Mouse (Mus musculus) CD4-positive, CD25-positive, alpha-beta regulatory T cell, adult 4 months (primary cell): ENCODE data around the gene Mettl9. TPM values are rescaled to one million over a fixed set of nuclear protein-coding genes. Genes with fewer than 3 reads are reported as not detected.
"Not testable (repeated sequence)": the region's sequence is repeated elsewhere in the genome, so short reads cannot be mapped to it uniquely, and the experiment has no call there.

Experiments
- ATAC-seq: one replicate; pipeline ENCODE4 v1.8.0; 2017
- polyA plus RNA-seq, 2 experiments: library from polyadenylated mRNA; unstranded; fragments of 100-300 nt; shearing (Covaris generic); gene quantifications; one replicate each; pipeline ENCODE4 v1.2.1; 2017

The Mettl9 gene
- polyA plus RNA-seq: 1 to 10 TPM; 3.6 to 4.6 TPM

GRCm38 (mm10) chr7:121033856-121034652 lies at the start of gene Mettl9:
TSS of gene Mettl9 (plus strand) at chr7:121034445.
- ATAC-seq: peak; percentile 93

GRCm38 (mm10) chr7:120991191-120991590 lies 43.1 kb upstream of the Mettl9 start:
- no peak for ATAC-seq

- ATAC-seq: no peak
Measured at GRCm38 (mm10) chr7:120999021-120999530, 35.2 kb upstream of the Mettl9 start.

- ATAC-seq: no peak
Measured at GRCm38 (mm10) chr7:121000065-121000822, 34.0 kb upstream of the Mettl9 start.

- ATAC-seq: no peak
Measured at GRCm38 (mm10) chr7:121001879-121002278, 32.4 kb upstream of the Mettl9 start.

- ATAC-seq: no peak
Measured at GRCm38 (mm10) chr7:121002407-121002928, 31.8 kb upstream of the Mettl9 start.

GRCm38 (mm10) chr7:121003793-121004418 lies 30.3 kb upstream of the Mettl9 start:
- ATAC-seq: no peak

GRCm38 (mm10) chr7:121011794-121012689 lies 22.2 kb upstream of the Mettl9 start:
- ATAC-seq: no peak

GRCm38 (mm10) chr7:121014486-121014885 lies 19.8 kb upstream of the Mettl9 start:
- no peak for ATAC-seq

GRCm38 (mm10) chr7:121018778-121019177 lies 15.5 kb upstream of the Mettl9 start:
- ATAC-seq: no peak

- ATAC-seq: peak; percentile 43
Measured at GRCm38 (mm10) chr7:121020277-121020676, 14.0 kb upstream of the Mettl9 start.

- no peak for ATAC-seq
Measured at GRCm38 (mm10) chr7:121025221-121026008, 8.8 kb upstream of the Mettl9 start.

- no peak for ATAC-seq
Measured at GRCm38 (mm10) chr7:121026300-121026699, 7.9 kb upstream of the Mettl9 start.

- ATAC-seq: not testable (repeated sequence)
Measured at GRCm38 (mm10) chr7:121029947-121030346, 4.3 kb upstream of the Mettl9 start.

- ATAC-seq: peak; percentile 40
Measured at GRCm38 (mm10) chr7:121034701-121035141, 476 bp downstream of the Mettl9 start.

- peak; percentile 6 for ATAC-seq
Measured at GRCm38 (mm10) chr7:121035161-121035721, 996 bp downstream of the Mettl9 start.

- no peak for ATAC-seq
Measured at GRCm38 (mm10) chr7:121040595-121040994, 6.3 kb downstream of the Mettl9 start.

- ATAC-seq: no peak
Measured at GRCm38 (mm10) chr7:121041989-121042388, 7.7 kb downstream of the Mettl9 start.

- ATAC-seq: no peak
Measured at GRCm38 (mm10) chr7:121043004-121043403, 8.8 kb downstream of the Mettl9 start.

- ATAC-seq: no peak
Measured at GRCm38 (mm10) chr7:121043510-121043909, 9.3 kb downstream of the Mettl9 start.
